Mouse (Mus musculus): ENCODE measurements around the gene Zfp668.
"Not testable (repeated sequence)": the region's sequence is repeated elsewhere in the genome, so short reads cannot be mapped to it uniquely, and the experiment has no call there.

Zfp668 gene

GRCm38 (mm10) chr7:127876467-127877348 lies at the start of gene Zfp668:
TSS of gene Zfp668 (minus strand) at chr7:127876828.
- DNase-seq (ENCODE audit: low spot score in 2 of 2): peak; percentile 89 to 94

GRCm38 (mm10) chr7:127926066-127926465 lies 49.4 kb upstream of the Zfp668 start:
- no peak for DNase-seq (ENCODE audit: low spot score in 2 of 2)

- no peak for DNase-seq (ENCODE audit: low spot score in 2 of 2)
Observed at GRCm38 (mm10) chr7:127925252-127925651, 48.6 kb upstream of the Zfp668 start.

- no peak for DNase-seq (ENCODE audit: low spot score in 2 of 2)
Observed at GRCm38 (mm10) chr7:127923714-127924113, 47.1 kb upstream of the Zfp668 start.

GRCm38 (mm10) chr7:127922451-127923275 lies 46.0 kb upstream of the Zfp668 start:
- no peak for DNase-seq (ENCODE audit: low spot score in 2 of 2)

GRCm38 (mm10) chr7:127921516-127921915 lies 44.9 kb upstream of the Zfp668 start:
- no peak for DNase-seq (ENCODE audit: low spot score in 2 of 2)

- no peak for DNase-seq (ENCODE audit: low spot score in 2 of 2)
Observed at GRCm38 (mm10) chr7:127919290-127919689, 42.7 kb upstream of the Zfp668 start.

GRCm38 (mm10) chr7:127918203-127918602 lies 41.6 kb upstream of the Zfp668 start:
- DNase-seq (ENCODE audit: low spot score in 2 of 2): no peak

- DNase-seq (ENCODE audit: low spot score in 2 of 2): no peak
Observed at GRCm38 (mm10) chr7:127915293-127915692, 38.7 kb upstream of the Zfp668 start.

GRCm38 (mm10) chr7:127912938-127913337 lies 36.3 kb upstream of the Zfp668 start:
- no peak for DNase-seq (ENCODE audit: low spot score in 2 of 2)

- DNase-seq (ENCODE audit: low spot score in 2 of 2): peak; percentile 85 to 90
Observed at GRCm38 (mm10) chr7:127912190-127912871, 35.7 kb upstream of the Zfp668 start, which contains the start of gene Kat8. TSS of gene Kat8 (plus strand) at chr7:127912516.

- no peak for DNase-seq (ENCODE audit: low spot score in 2 of 2)
Observed at GRCm38 (mm10) chr7:127908656-127909055, 32.0 kb upstream of the Zfp668 start.

- no peak for DNase-seq (ENCODE audit: low spot score in 2 of 2)
Observed at GRCm38 (mm10) chr7:127907939-127908338, 31.3 kb upstream of the Zfp668 start.

GRCm38 (mm10) chr7:127903971-127904796 lies 27.6 kb upstream of the Zfp668 start, which contains the start of gene Bckdk:
TSS of gene Bckdk (plus strand) at chr7:127904082.
- DNase-seq (ENCODE audit: low spot score in 2 of 2): peak; percentile 72 to 85

GRCm38 (mm10) chr7:127901772-127902171 lies 25.1 kb upstream of the Zfp668 start:
- no peak for DNase-seq (ENCODE audit: low spot score in 2 of 2)

GRCm38 (mm10) chr7:127899997-127900396 lies 23.4 kb upstream of the Zfp668 start:
- no peak for DNase-seq (ENCODE audit: low spot score in 2 of 2)

GRCm38 (mm10) chr7:127898179-127898956 lies 21.7 kb upstream of the Zfp668 start:
- no peak for DNase-seq (ENCODE audit: low spot score in 2 of 2)

GRCm38 (mm10) chr7:127897542-127897941 lies 20.9 kb upstream of the Zfp668 start:
- no peak for DNase-seq (ENCODE audit: low spot score in 2 of 2)

GRCm38 (mm10) chr7:127896384-127896783 lies 19.8 kb upstream of the Zfp668 start:
- DNase-seq (ENCODE audit: low spot score in 2 of 2): peak; percentile 33 to 52

GRCm38 (mm10) chr7:127895891-127896290 lies 19.3 kb upstream of the Zfp668 start:
- DNase-seq (ENCODE audit: low spot score in 2 of 2): not testable (repeated sequence)
